Mouse (Mus musculus): ENCODE measurements around the gene Kif27. TPM values are rescaled to one million over a fixed set of nuclear protein-coding genes. Genes with fewer than 3 reads are reported as not detected.

Gene Kif27
- polyA plus RNA-seq (2012; rRNA removed; ENCODE audit: low replicate concordance) = 0.03 and 0.08 TPM in 2 replicates

DNA sequence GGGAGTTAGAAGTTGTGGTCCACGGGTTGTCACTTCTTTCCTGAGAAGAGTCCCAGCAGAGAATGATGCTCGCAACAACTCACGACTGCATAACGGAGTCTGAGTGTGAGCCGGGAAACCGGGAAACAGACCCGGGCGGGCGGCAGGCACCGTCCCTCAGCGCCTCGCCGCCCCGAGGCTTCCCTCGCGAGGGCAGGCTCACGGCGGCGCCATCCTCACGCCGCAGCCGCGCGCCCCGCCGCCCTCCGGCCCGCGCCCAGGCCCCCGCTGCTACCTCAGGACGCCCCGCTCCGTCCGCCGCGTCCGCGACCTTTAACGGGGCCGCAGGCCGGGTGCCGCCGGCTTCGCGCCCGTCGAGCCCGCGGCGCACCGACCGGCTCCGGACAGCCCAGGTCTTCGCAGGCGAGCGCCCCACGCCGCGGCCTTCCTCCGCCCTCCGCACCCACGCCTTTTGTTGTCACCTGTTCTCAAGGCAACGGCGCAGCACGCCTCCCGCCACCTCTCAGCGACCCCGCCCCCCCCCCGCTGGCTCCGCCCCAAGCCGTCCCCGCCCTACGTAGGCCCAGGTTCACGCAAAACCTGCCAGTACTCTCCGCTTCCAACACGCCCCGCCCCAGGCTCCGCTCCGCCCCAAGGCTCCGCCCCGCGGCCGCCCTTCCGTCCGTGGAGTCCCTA, at the start of gene Kif27:
TSS of gene Kif27 (minus strand) at position 494 of the 675 bp plus-strand sequence.

GRCm38 (mm10) chr13:58403243-58403642, 44.3 kb upstream of the Kif27 start, which contains the start of gene Hnrnpk:
Gene Hnrnpk (minus strand): TSS chr13:58403343.

DNA sequence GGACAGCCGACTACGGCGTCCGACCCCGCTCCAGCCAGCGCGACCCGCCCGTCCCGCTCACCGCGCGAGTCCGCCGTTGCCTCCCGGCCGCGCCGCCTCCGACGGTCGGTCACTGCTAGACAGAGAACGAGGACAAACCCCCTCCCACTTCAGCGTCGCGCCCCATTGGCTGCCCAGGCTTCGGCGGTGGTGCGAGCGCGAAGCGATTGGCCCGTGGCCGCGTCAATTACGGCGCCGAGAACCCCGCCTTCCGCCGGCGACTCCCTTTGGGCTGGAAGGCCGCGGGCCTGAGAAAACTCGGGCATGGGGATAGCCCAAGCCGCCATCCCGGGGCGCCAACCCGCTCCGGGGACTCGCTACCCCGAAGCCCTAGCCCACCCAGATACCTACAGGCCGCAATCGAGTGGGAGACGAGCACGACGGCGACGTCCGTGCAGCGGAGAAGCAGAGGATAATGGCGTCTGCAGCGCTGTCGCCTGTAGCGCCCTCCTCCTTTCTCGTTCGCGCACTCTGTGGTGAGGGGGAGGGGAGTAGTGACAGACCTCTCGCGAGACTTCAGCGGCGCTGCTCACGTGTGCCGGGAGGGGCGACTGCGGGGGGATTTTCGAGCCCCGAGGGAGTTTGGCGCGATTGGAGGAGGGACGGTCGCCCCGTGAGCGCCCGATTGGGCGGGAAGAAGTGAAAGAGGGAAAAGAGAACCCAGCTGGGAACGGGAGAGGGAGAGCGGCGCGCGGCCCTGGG, 43.3 kb upstream of the Kif27 start, which contains the start of gene Rmi1:
TSS of gene Rmi1 (plus strand) at position 246 of the 741 bp plus-strand sequence.

GRCm38 (mm10) chr13:58384779-58385546, 26.0 kb upstream of the Kif27 start, which contains the start of gene 2210016F16Rik:
Gene 2210016F16Rik (minus strand): TSS chr13:58385225.

GRCm38 (mm10) chr13:58275599-58275998, 83.3 kb downstream of the Kif27 start, which contains the start of gene Gkap1:
Gene Gkap1 (minus strand): TSS chr13:58275699.

Other genes starting within 250 kb of the Kif27 start
- 2.6 and 2.9 TPM in 2 replicates for gene Klhl3, start 245.5 kb downstream of the Kif27 start, polyA plus RNA-seq (2012; rRNA removed; ENCODE audit: low replicate concordance)
- gene Hnrnpa0, start 230.6 kb downstream of the Kif27 start, polyA plus RNA-seq (2012; rRNA removed; ENCODE audit: low replicate concordance) = 25.5 and 105 TPM in 2 replicates
- 23.6 and 32.2 TPM in 2 replicates for gene Idnk, start 201.5 kb downstream of the Kif27 start, polyA plus RNA-seq (2012; rRNA removed; ENCODE audit: low replicate concordance)
- 133 and 163 TPM in 2 replicates for gene Ubqln1, start 143.5 kb downstream of the Kif27 start, polyA plus RNA-seq (2012; rRNA removed; ENCODE audit: low replicate concordance)
- 4.4 and 5.6 TPM in 2 replicates for gene Gkap1, start 83.4 kb downstream of the Kif27 start, polyA plus RNA-seq (2012; rRNA removed; ENCODE audit: low replicate concordance)
- 20.0 and 41.1 TPM in 2 replicates for gene 2210016F16Rik, start 26.1 kb upstream of the Kif27 start, polyA plus RNA-seq (2012; rRNA removed; ENCODE audit: low replicate concordance)
- 10.1 and 12.2 TPM in 2 replicates for gene Rmi1, start 43.1 kb upstream of the Kif27 start, polyA plus RNA-seq (2012; rRNA removed; ENCODE audit: low replicate concordance)
- 198 and 200 TPM in 2 replicates for gene Hnrnpk, start 44.2 kb upstream of the Kif27 start, polyA plus RNA-seq (2012; rRNA removed; ENCODE audit: low replicate concordance)